18 mouse cellular contexts compared by ENCODE assay signal in the genomic region with DNA sequence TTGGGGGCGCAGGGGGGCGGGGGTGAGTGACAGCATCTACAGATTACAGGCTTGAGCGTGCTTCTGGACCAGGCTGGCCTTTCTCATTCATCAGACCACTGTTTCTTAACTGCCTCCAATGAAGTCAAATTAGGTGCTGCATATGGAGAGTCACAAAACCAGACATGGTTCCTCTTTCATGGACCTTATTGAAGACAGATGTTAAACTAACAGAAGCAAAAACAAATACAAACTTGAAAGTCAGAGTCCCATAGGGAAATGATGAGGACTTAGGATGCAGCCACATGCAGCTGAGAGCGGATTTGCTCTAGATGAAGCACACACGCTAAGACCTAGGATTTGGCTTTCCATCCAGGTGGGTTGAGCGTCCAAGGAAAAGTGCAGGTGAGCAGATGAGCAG.
A peak's percentile ranks its signal among the peaks of the same experiment; 100 is the strongest.
DNase-seq lines count a peak whose midpoint lies in the region; ATAC-seq lines count a peak whose summit lies in the region.
"Had no signal": no experiment of that assay in that cellular context is flagged by ENCODE, and none has a peak within 500 bp of the region (broad histone marks: within the 10 kb centered on the region; RNA-seq: fewer than 3 reads in every experiment).

No protein-coding gene starts in this region.

- no peak for ATAC-seq in lung, embryonic 16.5 days (ENCODE audit: low read depth)
- no peak for ATAC-seq in limb, embryonic 15.5 days (ENCODE audit: insufficient number of reproducible peaks, low FRiP score, low TSS enrichment, low read depth)
- no peak for ATAC-seq in activated CD4-positive, CD25-positive, alpha-beta regulatory T cell, adult 4 months
- ATAC-seq in neural tube, embryonic 15.5 days (ENCODE audit: low FRiP score), result no peak
- ATAC-seq: intestine, postnatal 0 days; midbrain, embryonic 16.5 days had no signal

- H3K9me3 ChIP-seq in lung, embryonic 16.5 days (ENCODE audit: control insufficient read depth, low read length), result no peaks in the 10 kb centered on the region
- H3K9me3 ChIP-seq in embryonic facial prominence, embryonic 10.5 days, result no peaks in the 10 kb centered on the region
- H3K9me3 ChIP-seq in limb, embryonic 15.5 days, result no peaks in the 10 kb centered on the region
- no peaks in the 10 kb centered on the region for H3K9me3 ChIP-seq in neural tube, embryonic 15.5 days (replicated peaks)
- H3K9me3 ChIP-seq: forebrain, embryonic 12.5 days; hindbrain, embryonic 13.5 days; liver, embryonic 13.5 days had no signal

- H3K4me2 ChIP-seq in lung, embryonic 16.5 days (ENCODE audit: low read depth, low read length), result no peak overlapping the region
- H3K4me2 ChIP-seq in limb, embryonic 15.5 days, result no peak overlapping the region
- H3K4me2 ChIP-seq in neural tube, embryonic 15.5 days, result no peak overlapping the region
- H3K4me2 ChIP-seq: forebrain, embryonic 12.5 days; heart, embryonic 11.5 days; hindbrain, embryonic 13.5 days; liver, embryonic 13.5 days had no signal

- H3K4me1 ChIP-seq in lung, embryonic 16.5 days (replicated peaks; ENCODE audit: control insufficient read depth, insufficient read depth, low read length), result peaks cover 29% of the 10 kb centered on the region
- peaks cover 53% of the 10 kb centered on the region for H3K4me1 ChIP-seq in embryonic facial prominence, embryonic 10.5 days
- peaks cover 39% of the 10 kb centered on the region for H3K4me1 ChIP-seq in limb, embryonic 15.5 days
- 0 out of 2 replicates have a peak, but pooled peaks cover 5% of the 10 kb centered on the region for H3K4me1 ChIP-seq in neural tube, embryonic 15.5 days

- no peak overlapping the region for H3K4me3 ChIP-seq in lung, embryonic 16.5 days (ENCODE audit: low read length)
- H3K4me3 ChIP-seq in embryonic facial prominence, embryonic 10.5 days, result no peak overlapping the region
- no peak overlapping the region for H3K4me3 ChIP-seq in limb, embryonic 15.5 days
- no peak overlapping the region for H3K4me3 ChIP-seq in neural tube, embryonic 15.5 days (replicated peaks)
- H3K4me3 ChIP-seq: forebrain, embryonic 12.5 days; hindbrain, embryonic 13.5 days; liver, embryonic 13.5 days had no signal

- H3K36me3 ChIP-seq in lung, embryonic 16.5 days (ENCODE audit: control insufficient read depth, insufficient read depth, low read length), result no peaks in the 10 kb centered on the region; the same call in 1 of the 2 replicates
- H3K36me3 ChIP-seq in embryonic facial prominence, embryonic 10.5 days (replicated peaks), result no peaks in the 10 kb centered on the region; the same call in 1 of the 2 replicates
- H3K36me3 ChIP-seq in limb, embryonic 15.5 days, result no peaks in the 10 kb centered on the region
- H3K36me3 ChIP-seq in neural tube, embryonic 15.5 days, result no peaks in the 10 kb centered on the region
- H3K36me3 ChIP-seq: forebrain, embryonic 12.5 days; hindbrain, embryonic 13.5 days; liver, embryonic 13.5 days had no signal

- H3K27ac ChIP-seq in lung, embryonic 16.5 days (ENCODE audit: low read length), result peak overlapping the region; percentile 96
- H3K27ac ChIP-seq in embryonic facial prominence, embryonic 10.5 days (replicated peaks), result peak overlapping the region; percentile 73
- peak overlapping the region; percentile 81 for H3K27ac ChIP-seq in limb, embryonic 15.5 days
- H3K27ac ChIP-seq in neural tube, embryonic 15.5 days (replicated peaks), result no peak overlapping the region
- H3K27ac ChIP-seq: hindbrain, embryonic 13.5 days; liver, embryonic 13.5 days had no signal

- no peak for DNase-seq in lung, postnatal 36 days
- peak; percentile 49 for DNase-seq in embryonic facial prominence, embryonic 10.5 days (ENCODE audit: low spot score)
- DNase-seq in forelimb bud, embryonic 11.5 days (ENCODE audit: low read depth, low spot score), result peak; percentile 71
- no peak for DNase-seq in adrenal gland, postnatal 14 days
- DNase-seq: heart, postnatal 14 days; kidney, postnatal 14 days; layer of hippocampus, adult 9-11 months; liver, embryonic 13.5 days; thymus, postnatal 14 days had no signal

- peak overlapping the region; percentile 32; the same call in 1 of the 2 replicates for H3K9ac ChIP-seq in lung, embryonic 16.5 days (ENCODE audit: low read length)
- H3K9ac ChIP-seq in limb, embryonic 15.5 days, result no peak overlapping the region
- H3K9ac ChIP-seq in neural tube, embryonic 15.5 days (replicated peaks), result no peak overlapping the region
- H3K9ac ChIP-seq: forebrain, embryonic 12.5 days; hindbrain, embryonic 13.5 days; liver, embryonic 13.5 days had no signal

- WGBS in lung, embryonic 16.5 days, result 68% methylated on average over 6 of the region's 6 CpGs
- WGBS in embryonic facial prominence, embryonic 10.5 days, result 56% methylated on average over 6 of the region's 6 CpGs
- 36% methylated on average over 6 of the region's 6 CpGs for WGBS in limb, embryonic 15.5 days
- 83% methylated on average over 6 of the region's 6 CpGs for WGBS in neural tube, embryonic 15.5 days

- no peaks in the 10 kb centered on the region for H3K27me3 ChIP-seq in lung, embryonic 16.5 days (ENCODE audit: control insufficient read depth, insufficient read depth, low read depth, low read length)
- H3K27me3 ChIP-seq in embryonic facial prominence, embryonic 10.5 days (replicated peaks; ENCODE audit: low read depth, poor library complexity, severe bottlenecking), result no peaks in the 10 kb centered on the region
- H3K27me3 ChIP-seq in limb, embryonic 15.5 days, result no peaks in the 10 kb centered on the region
- H3K27me3 ChIP-seq in neural tube, embryonic 15.5 days (replicated peaks), result no peaks in the 10 kb centered on the region
- H3K27me3 ChIP-seq: forebrain, embryonic 12.5 days; hindbrain, embryonic 13.5 days; liver, embryonic 13.5 days had no signal

Comparison
In these comparisons a context has a peak if more than half of its experiments do, and no peak if none do; other contexts are left out.
1. DNase-seq: peak in embryonic facial prominence, embryonic 10.5 days (single experiment) and forelimb bud, embryonic 11.5 days (single experiment); none in lung, postnatal 36 days (single experiment) and adrenal gland, postnatal 14 days (single experiment).